Mouse (Mus musculus) cerebellum, adult 2 months (tissue): ENCODE results near the gene Tspan18.

Experiments
- CTCF ChIP-seq: fragments of 200-500 bp; IDR thresholded peaks from 2 replicates; pipeline ENCODE4 v1.5.1; 2011; ENCODE audit warnings: low read depth, mild to moderate bottlenecking, control low read depth, low read length, moderate library complexity, borderline replicate concordance; ENCODE audit not compliant: insufficient read depth
- POLR2A ChIP-seq: fragments of 200-500 bp; IDR thresholded peaks from 2 replicates; pipeline ENCODE4 v1.6.1; 2011; ENCODE audit warnings: low read length, control low read depth, borderline replicate concordance; ENCODE audit not compliant: insufficient read depth

GRCm38 (mm10) chr2:93285842-93286241, 48.5 kb downstream of the Tspan18 start:
- TF ChIP-seq CTCF (no peak), POLR2A (no peak)
